Mouse (Mus musculus) heart, adult 18-20 months (tissue): ENCODE measurements around the gene Epm2aip1. TPM values are rescaled to one million over a fixed set of nuclear protein-coding genes. Genes with fewer than 3 reads are reported as not detected.

Experiments used
- DNase-seq, 2 experiments: peaks; one replicate each; pipeline ENCODE4 v3.0.0; 2021 to 2022; ENCODE audit warnings: mixed read lengths in 1 of 2
- long read RNA-seq, 2 experiments: library from polyadenylated mRNA; stranded (forward); transcript quantifications; one replicate each; pipeline ENCODE4 v2.0.0; 2021
- total RNA-seq, 2 experiments: library from RNA; stranded (reverse); gene quantifications; 2 replicates each; pipeline ENCODE4 v1.2.3; 2021

Epm2aip1 gene
- total RNA-seq: 10 to 100 TPM; 22.5 to 24.2 TPM
- long read RNA-seq, experiment 1, full-length matches to known transcripts: 6 of 6 reads
- long read RNA-seq, experiment 1, partial matches to known transcripts: 0 of 6 reads
- long read RNA-seq, experiment 1, other reads (novel, unspliced or antisense): 0 of 6 reads
- long read RNA-seq, experiment 2, full-length matches to known transcripts: 3 of 3 reads
- long read RNA-seq, experiment 2, partial matches to known transcripts: 0 of 3 reads
- long read RNA-seq, experiment 2, other reads (novel, unspliced or antisense): 0 of 3 reads

- peak; percentile 100 for DNase-seq
Measured at GRCm38 (mm10) chr9:111271434-111272160, at the start of gene Epm2aip1, which contains the start of gene Mlh1. Gene Epm2aip1 (plus strand): TSS chr9:111271929. Gene Mlh1 (minus strand): TSS chr9:111271791.

- DNase-seq: no peak
Measured at GRCm38 (mm10) chr9:111223406-111223805, 48.3 kb upstream of the Epm2aip1 start.

- DNase-seq: peak; percentile 50 to 51
Measured at GRCm38 (mm10) chr9:111228446-111228845, 43.3 kb upstream of the Epm2aip1 start.

- DNase-seq: no peak
Measured at GRCm38 (mm10) chr9:111234701-111235100, 37.0 kb upstream of the Epm2aip1 start.

GRCm38 (mm10) chr9:111237726-111238125 lies 34.0 kb upstream of the Epm2aip1 start:
- no peak for DNase-seq

GRCm38 (mm10) chr9:111239821-111240220 lies 31.9 kb upstream of the Epm2aip1 start:
- no peak for DNase-seq

GRCm38 (mm10) chr9:111243384-111243783 lies 28.3 kb upstream of the Epm2aip1 start:
- no peak for DNase-seq

GRCm38 (mm10) chr9:111245546-111245945 lies 26.2 kb upstream of the Epm2aip1 start:
- no peak for DNase-seq

GRCm38 (mm10) chr9:111247682-111248246 lies 24.0 kb upstream of the Epm2aip1 start:
- peak; percentile 12 to 37 for DNase-seq

- DNase-seq: no peak
Measured at GRCm38 (mm10) chr9:111252161-111252869, 19.4 kb upstream of the Epm2aip1 start.

GRCm38 (mm10) chr9:111260360-111260985 lies 11.3 kb upstream of the Epm2aip1 start:
- peak; percentile 62 to 67 for DNase-seq

- no peak for DNase-seq
Measured at GRCm38 (mm10) chr9:111261356-111261755, 10.4 kb upstream of the Epm2aip1 start.

GRCm38 (mm10) chr9:111267998-111268397 lies 3.7 kb upstream of the Epm2aip1 start:
- DNase-seq: no peak

- no peak for DNase-seq
Measured at GRCm38 (mm10) chr9:111270606-111271005, 1.1 kb upstream of the Epm2aip1 start.

GRCm38 (mm10) chr9:111271056-111271433 lies 684 bp upstream of the Epm2aip1 start:
- no peak for DNase-seq

GRCm38 (mm10) chr9:111272356-111272755 lies 627 bp downstream of the Epm2aip1 start:
- DNase-seq: no peak

GRCm38 (mm10) chr9:111272996-111273785 lies 1.5 kb downstream of the Epm2aip1 start:
- DNase-seq: no peak

GRCm38 (mm10) chr9:111273958-111274357 lies 2.2 kb downstream of the Epm2aip1 start:
- no peak for DNase-seq

GRCm38 (mm10) chr9:111275156-111275555 lies 3.4 kb downstream of the Epm2aip1 start:
- DNase-seq: peak in 1 of 2 experiments; percentile 22

- DNase-seq: no peak
Measured at GRCm38 (mm10) chr9:111285061-111285460, 13.3 kb downstream of the Epm2aip1 start.

GRCm38 (mm10) chr9:111285676-111286075 lies 13.9 kb downstream of the Epm2aip1 start:
- no peak for DNase-seq
